Mouse (Mus musculus) ES-E14 (cell line): ENCODE measurements around the gene Cenpl. TPM values are rescaled to one million over a fixed set of nuclear protein-coding genes. Genes with fewer than 3 reads are reported as not detected.
A peak's percentile ranks its signal among the peaks of the same experiment; 100 is the strongest.

Experiments used
- DNase-seq: peaks from one replicate; pipeline ENCODE4 v3.0.0-alpha.2; 2013; ENCODE audit warnings: low read depth, low spot score
- H3K27ac ChIP-seq: 2 replicates; pipeline ENCODE4 v1.5.1; 2012; ENCODE audit warnings: low read depth, mild to moderate bottlenecking, low read length, moderate library complexity, mixed read lengths; ENCODE audit not compliant: poor library complexity, insufficient read depth, severe bottlenecking
- H3K36me3 ChIP-seq: 2 replicates; pipeline ENCODE4 v1.6.1; 2012; ENCODE audit warnings: mild to moderate bottlenecking, low read length, moderate library complexity, mixed read lengths; ENCODE audit not compliant: control insufficient read depth, poor library complexity, insufficient read depth, severe bottlenecking
- H3K4me1 ChIP-seq, 2 experiments: fragments of 150-350 bp in 1 of 2; sonication (generic) in 1 of 2; 2 replicates each; pipeline ENCODE4 v1.6.1; 2012; ENCODE audit warnings: low read length in 2 of 2, mild to moderate bottlenecking in 1 of 2, mixed read lengths in 1 of 2; ENCODE audit not compliant: control insufficient read depth in 2 of 2, insufficient read depth in 2 of 2, poor library complexity in 1 of 2
- H3K4me3 ChIP-seq, 2 experiments: fragments of 150-350 bp in 1 of 2; sonication (generic) in 1 of 2; 2 replicates each; pipeline ENCODE4 v1.5.1; 2012; ENCODE audit warnings: low read length in 2 of 2, low read depth in 1 of 2, mild to moderate bottlenecking in 1 of 2, mixed read lengths in 1 of 2; ENCODE audit not compliant: insufficient read depth in 1 of 2, poor library complexity in 1 of 2, severe bottlenecking in 1 of 2
- H3K9ac ChIP-seq: 2 replicates; pipeline ENCODE4 v1.6.1; 2012; ENCODE audit warnings: low read depth, mild to moderate bottlenecking, low read length, mixed read lengths; ENCODE audit not compliant: poor library complexity, insufficient read depth, severe bottlenecking
- H3K9me3 ChIP-seq: fragments of 150-350 bp; sonication (generic); 2 replicates; pipeline ENCODE4 v1.6.1; 2012; ENCODE audit warnings: low read depth, mild to moderate bottlenecking, low read length; ENCODE audit not compliant: control insufficient read depth, insufficient read depth
- CHD2 ChIP-seq: IDR thresholded peaks from 2 replicates; pipeline ENCODE4 v1.6.1; 2014; ENCODE audit warnings: mild to moderate bottlenecking, low read depth, low read length, inconsistent platforms
- HCFC1 ChIP-seq: IDR thresholded peaks from 2 replicates; pipeline ENCODE4 v1.6.1; 2012; ENCODE audit warnings: low read length, inconsistent platforms, borderline replicate concordance; ENCODE audit not compliant: insufficient read depth
- MAFK ChIP-seq: IDR thresholded peaks from 2 replicates; pipeline ENCODE4 v1.6.1; 2014; ENCODE audit warnings: mild to moderate bottlenecking, low read depth, low read length, inconsistent platforms; ENCODE audit not compliant: insufficient read depth
- ZC3H11A ChIP-seq: IDR thresholded peaks from 2 replicates; pipeline ENCODE4 v1.6.1; 2012; ENCODE audit warnings: low read depth, mild to moderate bottlenecking, inconsistent platforms, low read length, borderline replicate concordance
- ZNF384 ChIP-seq: IDR thresholded peaks from 2 replicates; pipeline ENCODE4 v1.6.1; 2012; ENCODE audit warnings: low read depth, low read length, inconsistent platforms
- in situ Hi-C, 2 experiments: fragments of 600-800 bp; cut with MboI; formaldehyde crosslinking; loops; one replicate each; pipeline ENCODE4 v1.15.1; 2025; ENCODE audit warnings: low sequenced_read_pairs in 2 of 2, inconsistent platforms in 1 of 2; ENCODE audit not compliant: unreplicated experiment in 2 of 2
- total RNA-seq: library from RNA; depleted of rRNA; stranded (reverse); fragments of 300-350 nt; gene quantifications from 2 replicates; pipeline ENCODE4 v1.2.3, GENCODE M21; 2012; rRNA removed

Gene Cenpl
- total RNA-seq, 1 experiment, result 6.2 TPM

DNA sequence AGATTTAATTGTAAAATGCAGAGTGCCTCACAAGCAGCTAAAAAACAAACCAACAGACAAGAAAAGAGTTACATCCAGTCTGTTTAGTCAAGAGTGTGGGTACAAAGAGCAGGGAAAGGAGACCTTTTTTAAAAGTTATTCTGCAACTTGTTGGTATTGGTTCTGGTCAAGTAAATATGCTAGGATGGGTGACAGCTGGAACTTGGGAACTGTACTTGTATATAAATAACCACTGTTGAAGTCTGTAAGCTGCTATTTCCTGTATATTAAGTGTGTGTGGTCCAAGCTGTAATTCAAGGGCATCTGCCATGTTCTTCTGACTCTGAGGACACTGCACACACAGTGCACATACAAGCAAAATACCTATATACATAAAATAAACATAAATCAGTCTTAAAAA, 44.1 kb downstream of the Cenpl start:
- Histone ChIP-seq H3K36me3 (no peaks in the 10 kb centered on the region), H3K4me1 (no peaks in the 10 kb centered on the region), H3K4me3 (no peak overlapping the region), H3K9ac (no peak overlapping the region), H3K9me3 (no peaks in the 10 kb centered on the region), H3K27ac (no peak overlapping the region)
- DNase-seq, result no peak
- TF ChIP-seq CHD2 (no peak), ZC3H11A (no peak), MAFK (no peak), HCFC1 (no peak), ZNF384 (no peak)
- in situ Hi-C loops, result no loop called here

DNA sequence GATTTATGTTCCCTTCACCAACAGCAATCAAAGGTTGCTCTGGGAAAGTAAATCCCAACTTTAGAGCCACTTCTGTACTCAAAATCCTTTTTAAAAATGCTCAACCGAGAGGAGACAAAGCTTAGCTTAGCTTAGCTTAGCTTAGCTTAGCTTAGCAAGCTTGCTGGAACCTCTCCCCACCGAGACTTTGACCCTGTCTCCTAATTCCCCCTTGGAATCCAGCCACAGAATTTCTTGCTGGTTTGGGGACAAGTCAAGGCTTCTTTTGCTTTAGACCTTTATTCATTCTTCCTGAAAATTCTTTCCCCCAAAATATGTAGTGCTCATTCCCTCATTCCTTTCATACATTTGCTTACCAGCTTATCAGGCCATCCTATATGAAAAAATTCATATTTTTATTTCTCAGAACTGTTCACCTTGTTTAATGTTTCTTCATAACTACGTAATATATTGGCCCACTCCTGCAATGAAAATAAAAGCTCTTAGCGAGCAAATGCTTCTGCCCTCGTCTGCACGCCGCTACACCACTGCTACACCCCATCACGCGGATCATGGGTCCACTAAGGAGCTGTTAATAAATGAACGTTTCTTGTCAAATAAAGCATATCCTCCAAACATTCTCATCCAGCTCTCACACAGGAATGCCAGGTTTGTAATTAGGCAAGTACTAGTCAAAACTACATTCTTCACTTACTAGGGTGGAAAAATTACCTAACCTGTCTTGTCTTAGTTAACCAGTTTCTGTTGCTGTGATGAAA, 52.3 kb downstream of the Cenpl start:
- in situ Hi-C loops, result no loop called here

DNA sequence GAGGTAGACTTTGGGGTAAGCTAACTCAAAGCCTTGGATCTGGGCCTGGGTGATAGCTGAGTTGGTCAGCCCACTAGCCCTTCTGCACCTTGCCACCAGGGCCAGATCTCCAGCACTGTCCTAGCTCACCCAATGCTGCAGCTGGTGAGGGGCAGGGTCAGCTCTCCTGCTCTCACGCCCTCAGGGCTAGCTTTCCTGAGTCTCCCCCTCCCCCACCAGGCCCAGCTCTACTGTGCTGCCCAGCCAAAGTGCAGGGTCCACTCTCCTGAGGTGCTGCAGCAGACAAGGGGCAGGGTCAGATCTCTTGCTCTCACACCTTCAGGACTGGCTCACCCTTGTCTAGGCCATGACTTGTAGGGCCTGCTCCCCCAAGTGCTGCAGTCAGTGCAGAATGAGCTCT, 55.9 kb downstream of the Cenpl start:
- DNase-seq, result no peak
- in situ Hi-C loops, result no loop called here
- H3K4me1 ChIP-seq, result no peaks in the 10 kb centered on the region
- H3K9me3 ChIP-seq, result no peaks in the 10 kb centered on the region
- no peak overlapping the region for H3K9ac ChIP-seq
- TF ChIP-seq ZNF384 (no peak), MAFK (no peak), ZC3H11A (no peak), CHD2 (no peak), HCFC1 (no peak)
- no peaks in the 10 kb centered on the region for H3K36me3 ChIP-seq
- no peak overlapping the region for H3K4me3 ChIP-seq
- no peak overlapping the region for H3K27ac ChIP-seq

More for the DNA sequence above, 52.3 kb downstream of the Cenpl start:
- Histone ChIP-seq H3K9me3 (no peaks in the 10 kb centered on the region), H3K4me1 (no peaks in the 10 kb centered on the region), H3K4me3 (no peak overlapping the region), H3K36me3 (no peaks in the 10 kb centered on the region), H3K9ac (no peak overlapping the region), H3K27ac (no peak overlapping the region)
- TF ChIP-seq HCFC1, result no peak
- no peak for TF ChIP-seq MAFK
- DNase-seq, result no peak

DNA sequence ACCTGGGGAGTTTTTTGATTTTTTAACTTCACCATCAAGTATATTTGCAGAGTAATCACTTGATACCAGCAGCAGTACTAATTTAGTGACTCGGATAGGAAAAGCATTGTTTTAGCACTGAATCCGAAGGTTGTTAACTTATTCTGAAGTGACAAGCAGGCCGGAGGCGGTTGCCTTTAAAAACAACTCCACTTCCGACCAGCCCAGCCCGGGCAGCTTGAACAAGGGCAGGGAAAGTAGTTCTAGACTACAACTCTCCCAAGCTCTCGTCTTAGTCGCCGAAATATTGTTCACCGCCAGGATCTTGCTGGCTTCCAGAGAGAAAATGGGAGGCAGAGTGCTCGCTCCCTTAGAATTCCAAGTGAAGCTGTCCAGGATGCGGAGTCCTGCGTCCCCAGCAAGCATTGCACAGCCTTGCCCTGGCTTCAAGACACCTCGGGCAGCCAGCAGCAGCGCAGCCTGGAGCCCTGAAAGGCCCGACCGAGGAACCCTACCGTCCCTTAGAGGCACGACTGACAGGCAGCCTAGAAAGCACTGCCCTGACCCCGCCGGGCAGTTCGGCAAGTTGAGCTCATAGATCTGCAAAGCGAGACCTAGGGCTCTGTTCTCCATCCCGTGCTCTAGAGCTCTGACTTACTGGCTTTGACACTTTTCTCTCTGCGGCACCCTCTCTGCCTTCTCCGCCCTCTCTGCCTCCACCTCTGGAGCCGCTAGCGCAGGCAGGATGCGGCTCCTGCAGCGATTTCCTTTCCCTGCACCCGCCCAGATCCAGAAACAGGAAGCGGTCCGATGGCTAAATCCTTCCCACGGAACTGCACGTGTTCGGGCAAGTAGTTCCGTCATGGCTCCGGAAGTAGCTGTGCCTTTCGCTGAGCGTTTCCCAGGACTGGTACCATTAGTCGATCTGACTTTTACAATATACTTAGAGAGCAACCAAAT, 60.5 kb downstream of the Cenpl start, which contains the start of gene Klhl20:
Gene Klhl20 (minus strand): TSS at position 786 of the 939 bp plus-strand sequence.
- peak; percentile 97 for DNase-seq
- peak within 1 kb of the TSS; percentile 22; the same call in 1 of the 2 replicates for H3K27ac ChIP-seq
- H3K9ac ChIP-seq, result peak within 1 kb of the TSS; percentile 85
- no peaks in the 10 kb centered on the region for H3K9me3 ChIP-seq
- no peaks in the 10 kb centered on the region for H3K4me1 ChIP-seq
- TF ChIP-seq MAFK (no peak), CHD2 (peak; percentile 42; the same call in 1 of the 2 replicates), ZNF384 (no peak), HCFC1 (peak; percentile 90)
- in situ Hi-C loops, result no loop called here
- peak within 1 kb of the TSS; percentile 80 to 85 for H3K4me3 ChIP-seq
- no peaks in the 10 kb centered on the region for H3K36me3 ChIP-seq

Other genes starting within 250 kb of the Cenpl start
- 23.2 and 24.9 TPM in 2 replicates for gene Rc3h1, start 164.3 kb upstream of the Cenpl start, total RNA-seq
- gene Serpinc1, start 92.1 kb upstream of the Cenpl start, total RNA-seq, result 0.89 and 1.4 TPM in 2 replicates
- 10.7 and 13.0 TPM in 2 replicates for gene Zbtb37, start 35.9 kb upstream of the Cenpl start, total RNA-seq
- gene Dars2, start 55 bp upstream of the Cenpl start, total RNA-seq, result 38.7 and 39.8 TPM in 2 replicates
- 8.9 and 10.2 TPM in 2 replicates for gene Klhl20, start 60.8 kb downstream of the Cenpl start, total RNA-seq
- 4.2 and 4.3 TPM in 2 replicates for gene Ankrd45, start 72.0 kb downstream of the Cenpl start, total RNA-seq
- not detected in 2 replicates for gene Tex50, start 88.6 kb downstream of the Cenpl start, total RNA-seq
- 268 and 390 TPM in 2 replicates for gene Prdx6, start 180.5 kb downstream of the Cenpl start, total RNA-seq